Comparison of ENCODE assay signal across 21 mouse cellular contexts in the genomic region with DNA sequence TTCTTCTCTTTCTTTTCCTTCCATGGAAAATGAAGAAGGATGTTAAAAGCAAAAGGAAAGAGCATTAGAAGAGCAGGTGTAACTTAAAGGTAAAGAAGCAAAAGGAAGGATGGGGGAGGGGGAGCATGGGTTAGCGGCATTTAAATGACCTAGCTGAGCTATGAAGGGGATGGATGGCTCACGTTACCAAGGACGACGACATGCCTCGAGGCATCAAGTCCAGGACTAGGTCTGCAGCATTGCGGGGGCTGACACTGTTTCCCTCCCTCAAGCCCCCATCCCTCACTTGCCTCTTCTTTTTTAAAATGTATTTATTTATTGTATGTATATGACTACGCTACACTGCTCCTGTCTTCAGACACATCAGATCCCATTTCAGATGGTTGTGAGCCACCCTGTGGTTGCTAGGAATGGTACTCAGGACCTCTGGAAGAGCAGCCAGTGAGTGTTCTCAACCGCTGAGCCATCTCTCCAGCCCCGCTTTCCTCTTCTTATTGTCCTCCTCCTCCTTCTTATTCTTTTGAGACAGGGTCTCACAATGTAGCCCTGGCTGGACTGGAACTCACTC. TPM values are rescaled to one million over a fixed set of nuclear protein-coding genes. Genes with fewer than 3 reads are reported as not detected.
A peak's percentile ranks its signal among the peaks of the same experiment; 100 is the strongest.
DNase-seq lines count a peak whose midpoint lies in the region; ATAC-seq and TF ChIP-seq lines count a peak whose summit lies in the region.
"Had no signal": no experiment of that assay in that cellular context is flagged by ENCODE, and none has a peak within 500 bp of the region (broad histone marks: within the 10 kb centered on the region; RNA-seq: fewer than 3 reads in every experiment).

No protein-coding gene starts in this region.

- DNase-seq in forebrain, embryonic 11.5 days (ENCODE audit: low spot score) = no peak
- peak; percentile 56 for DNase-seq in brain, embryonic 14.5 days (ENCODE audit: low read depth)
- DNase-seq in lung, adult 18-20 months = no peak
- DNase-seq in natural killer cell, adult 2 months (ENCODE audit: low spot score in 2 of 2) = no peak
- DNase-seq: kidney, adult 2 months; kidney, postnatal 25 days; right cerebral cortex, postnatal 4 days; thymus, postnatal 14 days had no signal

- TF ChIP-seq CTCF in brain, embryonic 14.5 days (IDR thresholded peaks at IDR 0.05; ENCODE audit: borderline replicate concordance, extremely low read depth, insufficient read depth, insufficient read length) = no peak

- H3K4me2 ChIP-seq in forebrain, embryonic 13.5 days = no peak overlapping the region
- no peak overlapping the region for H3K4me2 ChIP-seq in forebrain, embryonic 11.5 days (ENCODE audit: low read depth, low read length, severe bottlenecking)
- H3K4me2 ChIP-seq in hindbrain, embryonic 16.5 days (ENCODE audit: low read length) = no peak overlapping the region
- no peak overlapping the region for H3K4me2 ChIP-seq in midbrain, embryonic 15.5 days
- H3K4me2 ChIP-seq: limb, embryonic 15.5 days; liver, embryonic 15.5 days had no signal

- no peak for TF ChIP-seq POLR2A in brain, embryonic 14.5 days (IDR thresholded peaks at IDR 0.05; ENCODE audit: borderline replicate concordance, extremely low read depth, insufficient read depth, insufficient read length, poor library complexity, severe bottlenecking)

- no peak overlapping the region for H3K27ac ChIP-seq in forebrain, embryonic 13.5 days
- no peak overlapping the region for H3K27ac ChIP-seq in forebrain, embryonic 11.5 days (ENCODE audit: low read depth, low read length)
- no peak overlapping the region for H3K27ac ChIP-seq in hindbrain, embryonic 16.5 days (ENCODE audit: low read depth, low read length)
- peak overlapping the region; percentile 70 for H3K27ac ChIP-seq in midbrain, embryonic 15.5 days
- H3K27ac ChIP-seq: limb, embryonic 15.5 days; liver, embryonic 15.5 days had no signal

- H3K4me3 ChIP-seq in forebrain, embryonic 13.5 days = no peak overlapping the region
- H3K4me3 ChIP-seq in forebrain, embryonic 11.5 days (ENCODE audit: low read depth, low read length) = no peak overlapping the region
- H3K4me3 ChIP-seq in hindbrain, embryonic 16.5 days (ENCODE audit: low read length) = no peak overlapping the region
- no peak overlapping the region for H3K4me3 ChIP-seq in midbrain, embryonic 15.5 days
- H3K4me3 ChIP-seq: heart, embryonic 10.5 days; limb, embryonic 15.5 days; liver, embryonic 15.5 days had no signal

- 46% methylated on average over 9 of the region's 9 CpGs for WGBS in forebrain, embryonic 13.5 days
- 38% methylated on average over 9 of the region's 9 CpGs for WGBS in forebrain, embryonic 11.5 days
- WGBS in hindbrain, embryonic 16.5 days = 37% methylated on average over 9 of the region's 9 CpGs
- 30% methylated on average over 9 of the region's 9 CpGs for WGBS in midbrain, embryonic 15.5 days

- no peaks in the 10 kb centered on the region for H3K36me3 ChIP-seq in forebrain, embryonic 13.5 days (ENCODE audit: poor library complexity, severe bottlenecking)
- no peaks in the 10 kb centered on the region for H3K36me3 ChIP-seq in forebrain, embryonic 11.5 days (ENCODE audit: control insufficient read depth, insufficient read depth, low read length)
- no peaks in the 10 kb centered on the region for H3K36me3 ChIP-seq in hindbrain, embryonic 16.5 days (ENCODE audit: control insufficient read depth, insufficient read depth, low read length)
- no peaks in the 10 kb centered on the region for H3K36me3 ChIP-seq in midbrain, embryonic 15.5 days (replicated peaks)
- H3K36me3 ChIP-seq: G1E; heart, embryonic 10.5 days; limb, embryonic 15.5 days; liver, embryonic 15.5 days had no signal

- ATAC-seq in forebrain, embryonic 13.5 days = 0 out of 2 replicates have a peak, but pooled peaks have one; percentile 37
- no peak for ATAC-seq in forebrain, embryonic 11.5 days (replicated peaks; ENCODE audit: low FRiP score)
- peak; percentile 52; the same call in 1 of the 2 replicates for ATAC-seq in hindbrain, embryonic 16.5 days
- ATAC-seq in midbrain, embryonic 15.5 days (replicated peaks) = peak; percentile 51
- no peak for ATAC-seq in cerebellum, adult (ENCODE audit: insufficient number of reproducible peaks, low FRiP score, low TSS enrichment)
- ATAC-seq: CD4-positive, CD25-positive, alpha-beta regulatory T cell, adult 4 months; inflammation-experienced regulatory T-cells, adult 6 months had no signal

- H3K27me3 ChIP-seq in forebrain, embryonic 13.5 days = no peaks in the 10 kb centered on the region; the same call in 1 of the 2 replicates
- H3K27me3 ChIP-seq in forebrain, embryonic 11.5 days (ENCODE audit: control insufficient read depth, insufficient read depth, low read length) = no peaks in the 10 kb centered on the region
- no peaks in the 10 kb centered on the region for H3K27me3 ChIP-seq in hindbrain, embryonic 16.5 days (replicated peaks; ENCODE audit: control insufficient read depth, insufficient read depth, low read length)
- H3K27me3 ChIP-seq in midbrain, embryonic 15.5 days (replicated peaks) = no peaks in the 10 kb centered on the region

- H3K4me1 ChIP-seq in forebrain, embryonic 13.5 days = peaks cover 17% of the 10 kb centered on the region
- peaks cover 5% of the 10 kb centered on the region; the same call in 1 of the 2 replicates for H3K4me1 ChIP-seq in forebrain, embryonic 11.5 days (replicated peaks; ENCODE audit: control insufficient read depth, insufficient read depth, low read length)
- H3K4me1 ChIP-seq in hindbrain, embryonic 16.5 days (ENCODE audit: control insufficient read depth, insufficient read depth, low read depth, low read length) = peaks cover 4% of the 10 kb centered on the region
- peaks cover 17% of the 10 kb centered on the region for H3K4me1 ChIP-seq in midbrain, embryonic 15.5 days
- H3K4me1 ChIP-seq: limb, embryonic 15.5 days had no signal

- H3K9ac ChIP-seq in forebrain, embryonic 13.5 days = no peak overlapping the region
- no peak overlapping the region for H3K9ac ChIP-seq in forebrain, embryonic 11.5 days (ENCODE audit: low read length)
- no peak overlapping the region for H3K9ac ChIP-seq in hindbrain, embryonic 16.5 days (ENCODE audit: low read depth, low read length)
- H3K9ac ChIP-seq in midbrain, embryonic 15.5 days = no peak overlapping the region
- H3K9ac ChIP-seq: limb, embryonic 15.5 days; liver, embryonic 15.5 days had no signal

- no peaks in the 10 kb centered on the region for H3K9me3 ChIP-seq in forebrain, embryonic 13.5 days (replicated peaks)
- no peaks in the 10 kb centered on the region for H3K9me3 ChIP-seq in forebrain, embryonic 11.5 days (ENCODE audit: control insufficient read depth, low read length)
- H3K9me3 ChIP-seq in hindbrain, embryonic 16.5 days (ENCODE audit: control insufficient read depth, low read length) = no peaks in the 10 kb centered on the region
- H3K9me3 ChIP-seq in midbrain, embryonic 15.5 days = no peaks in the 10 kb centered on the region
- H3K9me3 ChIP-seq: G1E; heart, embryonic 10.5 days; limb, embryonic 15.5 days; liver, embryonic 15.5 days had no signal

RNA-seq across cellular contexts. Expression of a gene that starts 43.2 kb away (rescaled TPM):
- polyA plus RNA-seq in forebrain, embryonic 13.5 days (2015; fragmentation: Nextera tagmentation; extraction: Ambion mirVana) = not detected in 2 replicates
- polyA plus RNA-seq in forebrain, embryonic 11.5 days (2014; fragmentation: Nextera tagmentation; extraction: Ambion mirVana) = not detected in 2 replicates
- polyA plus RNA-seq in brain, embryonic 14.5 days (2012; rRNA removed) = not detected in 2 replicates
- polyA plus RNA-seq in hindbrain, embryonic 16.5 days (2015; fragmentation: Nextera tagmentation; extraction: Ambion mirVana) = not detected in 2 replicates
- polyA plus RNA-seq in midbrain, embryonic 15.5 days (2015; fragmentation: Nextera tagmentation; extraction: Ambion mirVana) = not detected in 2 replicates
- polyA plus RNA-seq: CD4-positive, CD25-positive, alpha-beta regulatory T cell, adult 4 months; cerebellum, adult 2 months; G1E; heart, embryonic 10.5 days; heart, postnatal 0 days; inflammation-experienced regulatory T-cells, adult 6 months; kidney, adult 2 months; limb, embryonic 15.5 days; liver, embryonic 15.5 days; testis, adult 2 months had no signal

RNA-seq across cellular contexts. Expression of a gene that starts 58.5 kb away (rescaled TPM):
- 26.3 and 32.4 TPM in 2 replicates for polyA plus RNA-seq in forebrain, embryonic 13.5 days (2015; fragmentation: Nextera tagmentation; extraction: Ambion mirVana)
- polyA plus RNA-seq in forebrain, embryonic 11.5 days (2014; fragmentation: Nextera tagmentation; extraction: Ambion mirVana) = 23.3 and 24.6 TPM in 2 replicates
- 31.6 and 48.4 TPM in 2 replicates for polyA plus RNA-seq in brain, embryonic 14.5 days (2012; rRNA removed)
- polyA plus RNA-seq in hindbrain, embryonic 16.5 days (2015; fragmentation: Nextera tagmentation; extraction: Ambion mirVana) = 49.1 and 54.2 TPM in 2 replicates
- polyA plus RNA-seq in midbrain, embryonic 15.5 days (2015; fragmentation: Nextera tagmentation; extraction: Ambion mirVana) = 49.0 and 57.0 TPM in 2 replicates
- polyA plus RNA-seq: G1E; inflammation-experienced regulatory T-cells, adult 6 months had no signal

Comparison
In these comparisons a context has a peak if more than half of its experiments do, and no peak if none do; other contexts are left out.
1. ATAC-seq: peak in forebrain, embryonic 13.5 days (single experiment), hindbrain, embryonic 16.5 days (single experiment) and midbrain, embryonic 15.5 days (single experiment); none in forebrain, embryonic 11.5 days (single experiment) and cerebellum, adult (single experiment).